Mouse (Mus musculus): Measurements from ENCODE around the gene Pak2.
"Not testable (repeated sequence)": the region's sequence is repeated elsewhere in the genome, so short reads cannot be mapped to it uniquely, and the experiment has no call there.

The Pak2 gene

DNA sequence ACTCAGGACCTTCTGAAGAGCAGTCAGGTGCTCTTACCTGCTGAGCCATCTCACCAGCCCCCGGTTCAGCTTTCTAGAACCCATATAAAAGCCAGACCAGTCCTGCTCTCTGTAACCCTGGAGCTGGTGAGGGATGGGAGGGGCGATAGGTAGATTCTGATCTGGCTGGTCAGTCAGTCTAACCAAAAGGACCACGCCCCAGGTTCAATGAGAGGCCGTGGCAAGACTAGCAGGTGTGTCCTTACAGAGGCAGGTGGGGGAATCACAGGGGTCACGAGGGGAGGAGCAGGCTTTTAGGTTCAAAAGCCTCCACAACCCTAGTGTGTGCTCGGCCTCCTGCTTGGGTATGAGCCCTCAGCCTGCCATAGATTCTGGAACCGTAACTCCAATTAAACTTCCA is 12.3 kb upstream of the Pak2 start:
- no peak for DNase-seq (ENCODE audit: low spot score)

DNA sequence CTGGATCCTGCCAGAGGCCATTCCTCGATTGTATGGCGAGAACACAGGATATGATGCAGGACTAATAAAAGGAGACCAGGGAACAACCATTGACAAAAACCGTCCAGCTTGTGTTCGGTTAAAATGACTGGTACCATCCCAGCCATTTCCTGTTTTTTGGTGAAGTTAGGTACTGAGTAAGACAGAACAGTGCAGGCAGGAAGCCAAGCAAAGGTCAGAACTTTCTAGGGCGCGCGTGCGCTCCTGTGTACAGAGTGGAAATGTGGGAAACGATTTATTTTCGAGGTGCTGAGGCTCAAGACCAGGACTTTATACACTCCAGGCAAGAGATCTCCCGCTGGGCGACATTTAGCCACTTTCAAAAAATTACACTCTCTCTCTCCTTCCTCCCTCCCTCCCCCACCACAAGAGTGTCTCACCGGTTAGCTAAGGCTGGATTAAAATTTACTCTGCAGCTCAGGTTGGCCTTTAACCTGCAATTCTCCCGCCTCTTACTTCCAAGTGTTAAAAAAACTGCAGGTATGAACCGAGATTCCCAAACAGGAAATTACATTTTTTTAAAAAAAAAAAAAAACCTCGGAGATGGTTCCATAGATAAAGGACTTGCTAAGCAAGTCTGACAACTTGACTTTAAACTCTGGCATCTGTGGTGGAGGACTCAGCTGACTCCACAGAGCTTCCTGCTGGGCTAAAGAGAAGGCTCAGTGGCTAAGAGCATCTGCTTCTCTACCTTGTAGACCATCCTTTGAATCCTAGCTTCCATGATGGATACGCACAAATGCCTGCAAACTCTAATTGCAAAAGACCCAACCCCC is 8.7 kb upstream of the Pak2 start:
- DNase-seq (ENCODE audit: low spot score), result peak; percentile 62

DNA sequence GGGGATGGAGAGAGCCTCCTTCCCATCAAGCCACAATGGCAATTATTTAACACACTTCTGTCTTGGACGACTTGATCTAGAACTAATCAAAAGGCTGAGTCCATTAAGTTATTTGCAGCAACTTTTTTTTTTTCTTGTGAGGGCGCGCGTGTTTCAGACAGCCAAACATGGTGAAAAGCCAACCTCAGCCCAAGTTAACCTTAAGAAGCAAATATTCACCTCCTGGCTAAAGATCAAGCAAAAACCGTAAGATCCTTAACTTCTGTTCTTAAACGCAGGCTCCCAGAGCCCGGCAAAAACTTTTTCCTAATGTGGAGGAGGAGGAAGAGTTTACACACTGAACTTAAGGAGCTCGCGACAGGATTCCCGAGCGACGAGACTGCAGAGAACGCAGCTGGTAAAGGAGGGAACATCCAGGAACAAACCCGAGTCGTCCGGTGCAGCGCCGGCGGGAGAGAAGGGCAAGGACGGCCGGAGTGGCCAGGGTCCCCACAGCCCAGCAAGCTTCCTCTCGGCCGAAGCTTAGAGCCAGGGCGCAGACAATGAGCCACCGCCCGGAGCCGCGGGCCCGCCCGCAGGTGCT is 643 bp downstream of the Pak2 start:
- DNase-seq (ENCODE audit: low spot score), result no peak

DNA sequence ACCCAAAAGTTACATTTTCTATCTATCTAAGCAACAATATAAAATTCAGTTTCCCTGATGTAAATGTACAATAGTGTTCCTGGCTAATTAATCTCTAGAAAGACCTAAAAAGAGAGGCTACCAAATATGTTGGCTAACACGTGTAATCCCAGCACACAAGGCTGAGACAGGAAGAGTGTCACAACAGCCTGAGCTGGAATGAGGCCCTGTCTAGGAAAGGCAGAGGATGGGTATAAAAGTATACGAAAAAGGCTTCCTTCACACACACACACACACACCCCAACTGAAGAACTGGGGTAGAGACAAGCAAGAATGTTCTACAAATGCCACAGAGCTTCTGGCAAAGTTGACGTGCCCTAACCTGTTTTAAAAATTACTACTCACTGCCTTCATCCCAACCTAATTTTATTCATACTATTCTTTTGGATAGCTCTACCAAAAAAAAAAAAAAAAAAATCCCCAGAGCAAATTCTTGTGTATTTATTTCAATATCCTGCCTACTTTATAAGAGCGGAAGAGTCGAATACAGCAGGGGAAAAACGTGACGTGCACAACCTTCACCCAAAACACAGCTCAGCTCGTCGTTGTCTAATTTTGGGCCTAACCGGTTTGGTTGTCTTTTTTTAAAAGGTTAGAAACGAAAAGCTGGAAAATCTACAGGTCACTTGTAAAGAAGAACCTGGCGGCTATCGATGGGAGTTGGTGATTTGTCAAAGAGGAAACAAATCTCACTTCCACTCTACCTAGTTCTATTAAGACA is 1.3 kb downstream of the Pak2 start:
- DNase-seq (ENCODE audit: low spot score), result no peak

DNA sequence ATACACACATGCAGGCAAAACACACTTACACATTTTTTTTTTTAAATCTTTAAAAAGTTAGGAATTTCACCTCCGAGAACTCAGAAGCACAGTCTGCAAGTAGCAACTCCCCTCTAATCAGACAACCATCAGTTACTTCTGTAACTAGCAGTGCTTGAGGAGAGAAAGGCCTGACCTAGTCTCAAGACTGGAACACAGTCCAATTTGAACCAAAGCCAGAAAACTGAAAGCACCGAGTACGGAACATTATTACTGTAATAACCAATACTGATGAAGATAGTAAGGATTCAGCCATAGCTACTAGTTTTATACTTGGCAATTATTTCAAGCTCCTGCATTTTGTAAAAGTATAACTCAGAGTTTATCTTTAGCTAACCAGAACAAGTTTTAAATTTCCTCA is 2.7 kb downstream of the Pak2 start:
- peak; percentile 14 for DNase-seq (ENCODE audit: low spot score)

DNA sequence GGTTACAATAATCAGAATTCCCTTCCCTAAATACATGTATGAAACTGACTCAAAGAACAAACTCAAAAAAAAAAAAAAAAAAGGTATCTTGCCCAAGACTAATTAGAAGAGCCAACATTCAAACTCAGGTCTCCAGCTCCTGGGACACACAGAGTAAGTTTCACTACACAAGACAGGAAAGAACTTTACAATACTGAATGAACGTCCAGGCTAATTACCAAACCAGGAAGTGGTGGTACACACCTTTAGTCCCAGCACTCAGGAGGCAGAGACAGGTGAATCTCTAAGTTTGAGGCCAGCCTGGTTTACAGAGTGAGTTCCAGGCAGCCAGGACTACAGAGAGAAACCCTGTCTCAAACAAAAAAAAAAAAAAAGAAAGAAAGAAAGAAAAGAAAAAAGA is 3.4 kb downstream of the Pak2 start:
- no peak for DNase-seq (ENCODE audit: low spot score)

DNA sequence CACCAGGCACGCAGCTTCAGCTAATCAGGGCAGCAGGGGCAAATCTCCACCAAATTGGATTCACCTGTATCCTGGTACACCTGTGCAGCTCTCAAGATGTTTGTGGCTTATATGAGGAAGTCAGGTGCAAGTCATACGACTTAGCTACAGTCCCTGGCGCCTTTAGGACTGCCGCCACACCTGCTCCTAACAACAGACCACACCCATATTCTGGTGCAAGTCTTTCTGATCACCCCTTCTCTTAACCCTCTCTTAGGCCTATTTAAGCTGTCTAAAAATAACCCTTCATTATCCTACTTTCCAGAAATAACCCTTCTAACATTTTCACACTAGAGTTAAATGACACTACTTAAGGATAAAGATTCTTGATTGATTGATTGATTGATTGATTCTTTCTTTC is 9.1 kb downstream of the Pak2 start:
- not testable (repeated sequence) for DNase-seq (ENCODE audit: low spot score)

DNA sequence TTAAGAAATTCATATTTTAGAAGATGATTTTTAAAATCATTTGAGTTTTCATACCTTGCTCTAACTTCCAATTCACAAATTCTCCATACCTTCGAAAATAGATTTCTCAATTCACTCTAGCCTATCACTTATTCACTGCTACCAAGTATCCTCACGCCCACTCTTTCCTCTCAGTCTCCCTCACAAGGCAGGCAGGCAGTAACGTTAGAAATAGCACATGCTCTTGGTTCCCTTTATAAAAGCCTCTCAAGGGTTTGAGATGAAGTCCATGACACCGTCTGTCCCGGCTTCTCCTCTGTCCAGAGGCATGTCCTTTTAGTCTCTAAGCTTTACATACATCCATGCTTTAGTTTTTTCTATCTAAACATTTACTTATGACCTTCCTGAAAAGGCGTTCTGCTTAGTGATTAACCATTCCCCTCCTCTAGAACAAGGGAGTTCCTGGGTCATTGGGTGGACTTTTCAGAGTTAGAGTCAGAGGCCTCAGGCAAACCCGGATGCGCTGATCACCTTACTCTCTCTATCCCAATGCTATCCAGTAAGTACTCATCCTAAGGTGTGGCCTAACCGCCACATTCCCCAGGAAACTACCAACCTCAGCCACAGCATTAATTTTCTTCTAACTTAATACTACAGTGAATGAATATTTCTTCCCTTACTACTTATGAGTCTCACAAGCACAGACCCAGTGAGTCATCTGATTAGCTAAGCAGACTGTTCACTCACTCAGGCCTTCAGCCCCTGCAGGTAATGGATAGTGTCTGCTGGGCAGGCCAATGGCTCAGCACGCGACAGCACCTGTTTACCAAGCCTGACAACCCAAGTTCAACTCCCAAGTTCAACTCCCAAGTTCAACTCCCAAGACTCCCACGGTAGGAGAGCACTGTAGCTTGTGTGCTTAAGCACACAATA is 10.5 kb downstream of the Pak2 start:
- DNase-seq (ENCODE audit: low spot score), result no peak

DNA sequence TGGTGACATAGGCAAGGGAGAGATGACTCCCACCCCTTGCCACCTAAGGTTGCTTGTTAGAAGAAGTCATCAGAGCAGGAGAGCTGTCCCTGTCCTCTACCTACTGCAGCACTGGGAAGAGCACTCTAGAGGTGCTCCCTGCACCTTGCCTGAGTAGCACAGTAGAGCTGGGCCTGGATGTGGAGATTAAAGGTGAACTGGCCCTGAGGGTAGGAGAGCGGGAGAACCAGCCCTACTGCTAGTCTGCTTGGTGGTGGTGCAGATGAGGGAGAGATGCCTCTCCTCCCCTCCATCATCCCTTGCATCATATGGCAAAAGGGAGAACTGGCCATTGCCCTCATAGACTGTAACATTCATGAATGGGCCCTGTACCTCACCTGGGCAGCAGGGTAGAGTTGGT is 12.2 kb downstream of the Pak2 start:
- DNase-seq (ENCODE audit: low spot score), result no peak

DNA sequence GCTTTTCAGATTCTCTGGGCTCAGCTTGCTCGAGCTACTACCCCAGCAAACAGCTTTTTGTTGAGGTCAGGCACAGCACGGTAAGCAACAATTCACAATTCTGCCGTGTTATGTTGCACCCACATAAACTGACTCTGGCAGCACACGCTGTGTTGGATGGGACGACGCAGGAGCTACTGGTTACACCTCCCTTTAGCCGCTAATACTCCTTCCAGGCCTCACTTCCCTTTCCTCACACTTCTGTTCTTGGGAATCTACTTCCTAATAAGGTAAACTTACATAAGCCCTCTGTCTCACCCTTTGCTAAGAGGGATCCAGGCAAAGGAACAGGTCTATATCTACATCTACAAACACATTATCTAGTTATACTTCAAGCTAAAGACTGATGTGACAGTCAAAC is 15.2 kb downstream of the Pak2 start:
- no peak for DNase-seq (ENCODE audit: low spot score)

DNA sequence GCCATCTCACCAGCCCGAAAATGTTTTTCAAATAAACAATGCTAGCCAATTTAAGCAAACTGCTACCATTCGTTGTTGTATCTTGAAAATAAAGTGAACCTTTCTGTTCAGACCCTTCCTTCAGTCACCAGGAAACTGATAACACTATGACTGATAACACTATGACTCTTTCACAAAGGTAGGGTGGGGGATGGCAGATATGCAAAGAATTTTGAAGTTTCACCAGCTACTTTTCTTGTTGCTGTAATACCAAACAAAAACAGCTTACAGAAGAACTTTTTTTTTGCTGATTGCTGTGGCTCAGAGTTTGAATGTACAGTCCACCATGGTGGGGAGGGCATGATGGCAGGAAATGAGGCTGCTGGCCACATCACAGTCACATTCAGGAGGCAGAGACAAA is 16.9 kb downstream of the Pak2 start:
- no peak for DNase-seq (ENCODE audit: low spot score)

DNA sequence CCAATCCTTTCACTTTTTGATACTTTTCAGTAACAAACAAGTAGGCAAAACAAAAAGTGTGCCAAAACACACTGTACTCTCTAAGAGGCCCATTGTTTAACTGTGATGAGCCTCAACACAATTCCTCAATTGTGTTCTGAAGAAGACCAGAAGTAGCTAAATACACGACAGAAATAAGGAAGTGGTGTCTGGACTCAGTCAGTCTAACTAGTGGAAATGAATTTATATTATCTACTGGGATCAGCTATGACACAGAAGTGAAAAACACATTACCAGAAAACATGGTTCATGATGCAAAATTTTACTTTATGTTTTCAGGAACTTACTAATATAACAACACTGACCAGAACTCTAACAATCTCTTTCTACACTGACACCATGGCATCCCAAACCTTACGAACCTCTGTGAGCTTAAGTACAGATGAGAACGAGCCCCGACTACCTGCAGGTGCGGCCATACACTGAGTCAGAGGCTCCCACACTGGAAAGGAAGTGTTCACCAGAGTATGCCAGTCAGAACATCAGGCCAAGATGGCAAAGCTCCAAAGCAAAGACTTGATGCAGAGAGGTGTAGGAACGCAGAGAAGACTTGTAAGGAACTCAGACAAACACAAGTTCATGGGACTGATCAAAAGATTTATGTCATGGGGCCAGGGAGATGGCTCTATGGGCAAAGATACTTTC is 19.2 kb downstream of the Pak2 start:
- peak; percentile 42 for DNase-seq (ENCODE audit: low spot score)

DNA sequence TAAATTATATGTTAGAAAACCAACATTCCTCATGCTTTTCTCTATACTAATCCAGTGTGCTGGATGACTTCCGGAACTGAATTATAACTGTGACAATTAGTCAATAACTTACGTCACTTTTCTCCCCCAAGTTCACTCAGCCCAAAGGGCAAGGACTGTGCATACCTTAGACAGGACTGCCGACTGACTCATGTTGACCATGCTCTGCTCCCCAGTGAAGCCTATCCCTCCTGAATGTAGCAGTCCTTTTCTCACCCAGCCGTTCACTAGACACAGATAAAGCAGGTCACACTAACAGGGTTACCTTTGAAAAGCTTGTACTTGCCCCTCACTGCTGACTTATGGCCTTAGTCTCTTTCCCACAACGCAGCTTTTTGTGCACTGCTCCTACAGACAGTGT is 20.3 kb downstream of the Pak2 start:
- no peak for DNase-seq (ENCODE audit: low spot score)

DNA sequence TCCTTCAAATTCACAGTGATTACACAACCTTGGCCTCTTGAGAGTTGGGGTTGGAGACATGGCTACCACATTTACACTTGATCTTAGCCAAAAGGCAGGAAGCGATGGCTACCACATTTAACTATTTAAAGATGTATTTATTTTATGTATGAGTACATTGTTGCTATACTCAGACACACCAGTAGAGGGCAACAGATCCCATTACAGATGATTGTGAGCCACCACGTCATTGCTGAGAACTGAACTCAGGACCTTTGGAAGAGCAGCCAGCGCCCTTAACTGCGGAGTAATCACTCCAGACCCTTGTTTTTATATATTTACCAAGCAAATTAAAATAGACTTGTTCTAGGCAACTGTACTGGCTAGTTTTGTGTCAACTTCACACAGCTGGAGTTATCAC is 36.8 kb downstream of the Pak2 start:
- DNase-seq (ENCODE audit: low spot score), result no peak

DNA sequence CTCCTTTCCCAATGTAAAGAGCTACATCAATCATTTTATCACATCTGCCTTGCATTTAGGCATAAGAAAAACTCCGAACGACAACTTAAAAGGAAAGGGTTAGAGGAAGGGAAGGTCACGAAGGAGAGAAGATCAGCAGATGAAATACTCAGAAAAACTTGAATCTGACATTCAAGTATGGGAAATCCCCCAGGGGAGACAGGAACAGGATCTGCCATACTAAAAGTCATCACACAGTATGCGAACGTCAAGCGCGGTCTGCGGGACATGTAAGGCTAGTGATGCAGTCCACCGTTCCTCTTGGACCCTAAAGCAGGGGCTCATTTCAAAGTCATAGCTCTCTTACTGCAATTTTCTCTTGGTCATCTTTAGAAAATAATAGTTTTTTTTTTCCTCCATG is 59.5 kb downstream of the Pak2 start:
- DNase-seq (ENCODE audit: low spot score), result no peak

DNA sequence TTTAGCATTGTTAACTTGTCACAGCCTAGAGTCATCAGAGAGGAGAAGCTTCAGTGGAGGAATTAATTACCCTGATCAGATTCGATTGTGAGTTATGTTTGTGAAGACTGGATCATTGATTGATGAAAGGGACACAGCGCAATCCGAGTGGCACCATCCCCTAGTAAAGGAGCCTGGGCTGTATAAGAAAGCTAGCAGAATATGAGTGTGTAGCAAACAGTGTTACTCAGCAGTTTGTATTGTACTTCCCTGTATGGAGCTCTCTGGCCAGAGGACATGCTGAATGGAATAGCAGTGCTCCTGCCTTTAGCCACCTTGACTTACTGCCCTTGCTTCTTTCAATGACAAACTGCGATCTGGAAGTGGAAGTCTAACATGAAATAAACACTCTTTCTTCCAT is 68.8 kb downstream of the Pak2 start:
- no peak for DNase-seq (ENCODE audit: low spot score)

DNA sequence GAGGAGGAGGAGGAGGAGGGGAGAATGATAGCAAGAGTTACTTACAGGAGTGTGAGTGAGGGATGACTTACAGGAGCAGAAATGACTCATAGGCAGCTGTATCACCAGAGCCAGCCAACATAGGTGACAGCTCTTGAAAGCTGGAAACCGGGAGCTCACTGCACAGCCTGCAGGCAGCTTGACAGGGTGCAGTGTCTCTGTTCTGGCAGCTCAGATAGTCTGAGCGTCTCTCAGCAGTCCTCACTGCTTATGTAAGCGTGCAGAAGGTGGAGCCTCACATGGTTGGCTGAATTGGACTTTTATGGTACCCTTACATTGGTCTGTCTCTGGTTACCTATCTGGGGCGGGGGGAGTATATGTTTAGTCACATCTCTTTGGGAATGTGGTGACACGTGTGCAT is 69.2 kb downstream of the Pak2 start:
- DNase-seq (ENCODE audit: low spot score), result no peak

DNA sequence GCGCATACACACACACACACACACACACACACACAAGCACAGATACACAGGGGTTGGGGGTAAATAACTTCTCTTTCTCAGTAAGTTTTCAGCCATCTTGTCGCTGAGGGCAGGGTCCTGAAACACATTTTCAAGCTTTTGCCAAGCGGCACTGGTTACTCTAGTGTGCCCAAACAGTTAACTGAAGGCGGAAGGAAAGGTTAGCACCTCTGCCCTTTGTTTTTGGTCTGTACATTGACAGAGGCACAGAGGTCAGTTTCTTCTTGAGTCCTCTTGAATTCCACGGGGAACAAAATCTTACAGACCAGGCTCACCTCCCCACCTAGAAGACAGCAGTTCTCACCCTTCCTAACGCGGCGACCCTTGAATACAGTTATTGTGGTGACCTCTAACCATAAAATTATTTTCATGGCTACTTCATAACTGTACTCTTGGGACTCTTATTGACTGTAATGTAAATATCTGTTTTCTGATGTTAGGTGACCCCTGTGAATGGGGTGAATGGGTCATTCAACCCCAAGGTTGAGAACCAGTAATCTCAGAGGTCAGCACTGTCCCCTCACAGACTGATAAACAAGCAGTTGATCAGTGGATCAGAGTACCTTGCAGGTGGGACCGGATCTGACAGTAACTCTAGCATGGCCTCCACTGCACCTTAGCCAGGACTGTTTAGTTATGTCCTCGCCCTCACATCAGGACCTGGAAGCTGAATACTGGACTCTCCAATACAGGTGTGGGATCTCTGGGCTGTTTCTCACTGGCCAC is 70.4 kb downstream of the Pak2 start:
- no peak for DNase-seq (ENCODE audit: low spot score)

DNA sequence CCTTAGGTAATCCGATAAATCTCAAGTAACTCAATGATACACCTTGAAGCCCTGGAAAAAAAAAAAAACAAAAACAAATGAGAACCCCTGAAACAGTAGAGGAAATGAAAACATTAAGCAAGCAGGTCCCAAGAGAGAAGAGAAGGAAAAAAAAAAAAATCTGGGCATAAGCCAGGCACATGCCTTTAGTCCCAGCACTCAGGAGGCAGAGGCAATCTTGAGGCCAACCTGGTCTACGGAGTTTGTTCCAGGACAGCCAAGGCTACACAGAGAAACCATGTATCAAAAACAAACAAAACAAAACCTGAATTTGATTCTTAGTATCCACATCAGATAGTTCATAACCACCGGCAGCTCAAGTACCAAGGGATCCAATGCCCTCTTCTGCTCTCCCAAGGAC is 74.4 kb downstream of the Pak2 start:
- DNase-seq (ENCODE audit: low spot score), result no peak

DNA sequence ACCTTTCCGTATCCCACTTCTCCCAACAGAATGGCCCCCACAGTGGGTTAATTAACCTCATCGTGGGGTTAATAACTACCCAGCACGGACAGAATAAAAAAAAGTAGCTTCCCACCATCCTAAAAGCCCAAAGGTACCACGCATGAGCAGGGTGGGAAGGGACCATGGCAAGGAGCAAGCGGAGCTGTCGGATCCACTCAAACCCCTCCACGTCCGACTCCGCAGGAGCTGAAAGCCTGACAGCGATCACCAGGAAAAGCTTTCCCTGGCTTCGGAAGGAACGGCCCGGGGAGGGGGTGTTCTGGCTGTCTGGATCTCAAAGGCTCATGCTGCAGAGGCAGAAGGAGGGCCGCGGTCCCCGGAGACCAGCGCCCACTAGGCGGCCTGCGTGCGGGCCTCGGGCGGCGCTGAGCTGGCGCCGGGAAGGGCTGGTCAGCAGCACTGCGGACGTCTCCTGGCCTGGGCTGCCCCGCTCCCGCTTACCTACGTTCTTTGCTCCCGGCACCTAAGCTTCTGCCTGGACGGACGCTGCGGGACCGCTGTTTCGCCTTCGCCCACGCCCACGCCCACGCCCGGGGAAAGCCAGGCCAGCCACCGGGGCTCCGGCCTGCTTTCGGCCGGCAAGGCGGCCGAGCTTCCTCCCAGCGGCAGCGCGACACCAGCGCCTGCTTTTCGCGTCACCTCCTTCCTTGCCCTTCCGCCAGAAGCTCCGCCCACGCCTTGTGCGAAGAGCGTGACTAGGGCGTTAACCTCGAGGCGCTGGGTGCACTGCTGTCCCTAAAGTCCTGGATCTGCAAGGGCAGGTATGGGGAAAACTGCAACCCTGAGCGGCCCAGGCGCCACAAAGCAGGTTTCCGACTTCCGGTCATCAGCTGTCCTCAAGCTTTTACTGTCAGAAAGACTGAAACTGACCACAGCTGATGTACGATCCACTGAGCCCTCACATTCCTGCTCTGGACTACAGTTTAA is 76.3 kb downstream of the Pak2 start, which contains the start of gene Senp5:
Gene Senp5, minus strand, starts transcription at position 779 of the 969 bp plus-strand sequence.
- DNase-seq (ENCODE audit: low spot score), result peak; percentile 94

Data from lung, postnatal 25 days (tissue).